Mouse (Mus musculus) right cerebral cortex, adult 18-20 months (tissue): Measurements from ENCODE around the gene Fam20c.

Experiments used
- DNase-seq: peaks from one replicate; pipeline ENCODE4 v3.0.0; 2022; ENCODE audit warnings: mixed read lengths

Gene Fam20c

GRCm38 (mm10) chr5:138820717-138821332 is 66.5 kb downstream of the Fam20c start:
- DNase-seq: no peak

GRCm38 (mm10) chr5:138825090-138825489 is 70.8 kb downstream of the Fam20c start:
- no peak for DNase-seq

GRCm38 (mm10) chr5:138833406-138833805 is 79.1 kb downstream of the Fam20c start:
- DNase-seq: no peak

GRCm38 (mm10) chr5:138834910-138835309 is 80.6 kb downstream of the Fam20c start:
- no peak for DNase-seq

GRCm38 (mm10) chr5:138840981-138841380 is 86.7 kb downstream of the Fam20c start:
- no peak for DNase-seq

GRCm38 (mm10) chr5:138843168-138843824 is 89.0 kb downstream of the Fam20c start:
- DNase-seq: no peak

- no peak for DNase-seq
These were observed 92.2 kb downstream of the Fam20c start for GRCm38 (mm10) chr5:138846506-138846905.

- DNase-seq: peak; percentile 90
These were observed 93.8 kb downstream of the Fam20c start for GRCm38 (mm10) chr5:138848102-138848501.

GRCm38 (mm10) chr5:138849682-138850461 is 95.6 kb downstream of the Fam20c start:
- DNase-seq: no peak

- DNase-seq: no peak
These were observed 96.1 kb downstream of the Fam20c start for GRCm38 (mm10) chr5:138850462-138850844.

GRCm38 (mm10) chr5:138851296-138851780 is 97.0 kb downstream of the Fam20c start:
- no peak for DNase-seq

- DNase-seq: no peak
These were observed 97.8 kb downstream of the Fam20c start for GRCm38 (mm10) chr5:138852151-138852550.

- no peak for DNase-seq
These were observed 99.0 kb downstream of the Fam20c start for GRCm38 (mm10) chr5:138853349-138853748.

- DNase-seq: peak; percentile 83
These were observed 102.8 kb downstream of the Fam20c start for GRCm38 (mm10) chr5:138857010-138857617.

GRCm38 (mm10) chr5:138857811-138858251 is 103.5 kb downstream of the Fam20c start:
- no peak for DNase-seq
